Mouse (Mus musculus) cerebellum, adult 9-10 months (tissue): ENCODE data around the gene Olfr483.

Source experiments
- DNase-seq: peaks from one replicate; pipeline ENCODE4 v3.0.0; 2022

The Olfr483 gene

DNA sequence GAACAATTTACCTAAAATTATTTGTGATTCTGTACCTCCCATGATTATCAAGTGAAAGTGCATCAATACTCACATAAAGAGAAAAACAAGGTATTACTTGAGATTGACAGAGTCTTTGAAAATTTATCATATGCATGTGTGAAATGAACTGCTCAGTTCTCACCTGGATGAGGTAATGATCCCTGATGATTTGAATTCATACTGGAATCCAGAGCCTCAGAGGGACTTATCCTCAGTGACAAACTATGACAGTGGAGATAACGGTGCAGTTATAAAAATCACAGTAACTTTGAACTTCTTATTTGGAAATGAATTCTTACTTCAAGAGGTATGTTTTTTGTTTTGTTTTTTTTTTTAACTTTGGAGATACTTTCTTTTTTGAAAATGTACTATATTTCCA lies at the start of gene Olfr483:
Gene Olfr483, plus strand, starts transcription at position 301 of the 400 bp plus-strand sequence.
- DNase-seq = no peak

GRCm38 (mm10) chr7:108067246-108067645 lies 33.4 kb upstream of the Olfr483 start, which contains the start of gene Olfr480:
Gene Olfr480, minus strand, starts transcription at chr7:108067346.
- no peak for DNase-seq

- DNase-seq = no peak
Observed at GRCm38 (mm10) chr7:108079555-108079954, 21.1 kb upstream of the Olfr483 start, which contains the start of gene Olfr481. Gene Olfr481, plus strand, starts transcription at chr7:108079855.

- DNase-seq = no peak
Observed at GRCm38 (mm10) chr7:108097486-108097885, 3.2 kb upstream of the Olfr483 start, which contains the start of gene Olfr482. Gene Olfr482, minus strand, starts transcription at chr7:108097586.

DNA sequence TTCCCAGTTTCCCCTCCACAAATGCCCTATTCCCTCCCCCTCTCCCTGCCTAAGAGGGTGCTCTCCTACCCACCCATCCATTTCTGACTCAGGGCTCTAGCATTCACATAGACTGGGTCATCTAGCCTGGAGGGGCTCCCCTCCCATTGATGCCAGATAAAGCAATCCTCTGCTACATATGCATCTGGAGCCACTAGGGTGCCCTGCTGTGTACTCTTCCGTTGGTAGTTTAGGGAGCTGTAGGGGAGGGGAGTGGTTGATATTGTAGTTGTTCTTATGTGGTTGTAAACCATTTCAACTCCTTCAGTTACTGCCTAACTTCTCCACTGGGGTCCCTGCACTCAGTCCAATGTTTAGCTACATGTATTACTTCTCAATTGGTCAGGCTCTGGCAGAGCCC lies 20.0 kb downstream of the Olfr483 start:
- DNase-seq = no peak

DNA sequence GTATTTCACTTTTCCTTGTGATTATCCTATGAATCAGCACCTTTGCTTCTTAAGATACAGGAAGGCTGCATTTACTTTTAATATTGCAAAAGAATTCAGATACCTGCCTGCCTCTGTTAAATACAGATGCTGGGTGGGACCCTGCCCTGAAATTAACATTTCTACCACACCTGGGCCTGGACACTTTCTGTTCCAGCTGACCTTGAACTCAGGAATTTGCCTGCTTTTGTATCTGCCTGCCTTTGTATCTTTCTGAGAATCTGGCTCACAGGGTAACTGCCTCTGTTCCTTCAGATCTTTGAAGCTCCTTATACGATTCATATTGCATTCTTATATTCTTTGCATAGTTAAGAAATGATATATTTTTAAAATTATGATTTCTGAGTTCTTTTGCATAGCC lies 20.8 kb downstream of the Olfr483 start:
- DNase-seq = no peak

DNA sequence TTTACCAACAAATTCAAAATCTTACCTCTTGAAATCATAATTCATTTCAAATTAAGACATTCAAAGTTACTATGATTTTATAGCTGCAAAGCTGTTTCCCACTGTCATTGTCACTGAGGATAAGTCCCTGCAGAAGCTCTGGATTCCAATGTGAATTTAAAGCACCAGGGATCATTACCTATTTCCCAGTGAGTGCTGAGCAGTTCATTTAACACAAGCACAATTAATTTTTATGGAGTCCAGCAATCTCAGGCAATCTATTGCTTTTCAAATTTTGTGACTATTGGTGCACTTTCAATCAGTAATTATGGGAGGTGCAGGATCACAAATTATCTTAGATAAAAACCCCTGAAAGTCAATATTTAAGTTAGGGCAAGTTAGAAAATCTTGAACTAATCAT lies 26.7 kb downstream of the Olfr483 start, which contains the start of gene Olfr484:
Gene Olfr484, minus strand, starts transcription at position 101 of the 400 bp plus-strand sequence.
- no peak for DNase-seq
